Mouse (Mus musculus) embryonic facial prominence, embryonic 14.5 days (tissue): ENCODE data around the gene Rspo4. TPM values are rescaled to one million over a fixed set of nuclear protein-coding genes. Genes with fewer than 3 reads are reported as not detected.

Experiments used
- ATAC-seq: fragments of 200-750 bp; cut with Nextera tagmentation; 2 replicates; pipeline ENCODE4 v1.8.0; 2017; ENCODE audit warnings: low read depth, moderate number of reproducible peaks, moderate TSS enrichment
- DNase-seq: peaks from one replicate; pipeline ENCODE4 v3.0.0-alpha.2; 2015; ENCODE audit warnings: low spot score
- H3K27ac ChIP-seq: fragments of 300-500 bp; sonication (generic); replicated peaks from 2 replicates; pipeline ENCODE4 v1.5.1; 2014; ENCODE audit warnings: low read depth, mild to moderate bottlenecking, low read length, moderate library complexity
- H3K27me3 ChIP-seq: fragments of 300-500 bp; sonication (generic); replicated peaks from 2 replicates; pipeline ENCODE4 v1.6.1; 2014; ENCODE audit warnings: low read length; ENCODE audit not compliant: control insufficient read depth, insufficient read depth
- H3K36me3 ChIP-seq: fragments of 300-500 bp; sonication (generic); 2 replicates; pipeline ENCODE4 v1.6.1; 2014; ENCODE audit warnings: low read length, mixed read lengths; ENCODE audit not compliant: control insufficient read depth, insufficient read depth
- H3K4me1 ChIP-seq: fragments of 300-500 bp; sonication (generic); 2 replicates; pipeline ENCODE4 v1.6.1; 2014; ENCODE audit warnings: antibody characterized with exemption, low read length; ENCODE audit not compliant: control insufficient read depth, insufficient read depth
- H3K4me2 ChIP-seq: fragments of 300-500 bp; sonication (generic); 2 replicates; pipeline ENCODE4 v1.6.1; 2014; ENCODE audit warnings: low read depth, mild to moderate bottlenecking, low read length, moderate library complexity, mixed read lengths
- H3K4me3 ChIP-seq: fragments of 300-500 bp; sonication (generic); 2 replicates; pipeline ENCODE4 v1.5.1; 2014; ENCODE audit warnings: low read depth, mild to moderate bottlenecking, low read length
- H3K9ac ChIP-seq: fragments of 300-500 bp; sonication (generic); 2 replicates; pipeline ENCODE4 v1.6.1; 2014; ENCODE audit warnings: low read depth, mild to moderate bottlenecking, low read length, moderate library complexity, mixed read lengths
- H3K9me3 ChIP-seq: fragments of 300-500 bp; sonication (generic); 2 replicates; pipeline ENCODE4 v1.6.1; 2016; ENCODE audit warnings: low read length; ENCODE audit not compliant: control insufficient read depth
- WGBS: fragments of 180-500 bp; shearing (Covaris S2); extraction: QIAGEN DNeasy Blood & Tissue Kit; methylation state at CpG from one replicate; pipeline ENCODE4 v1.1.7; 2014; 5-methylcytosine and 5-hydroxymethylcytosine counted together
- polyA plus RNA-seq: library from polyadenylated mRNA; unstranded; fragments of >200 nt; fragmentation: Nextera tagmentation; extraction: Ambion mirVana; gene quantifications from 2 replicates; pipeline ENCODE4 v1.2.1, GENCODE M21; 2014

Rspo4 gene
- polyA plus RNA-seq, 1 experiment from 2014 or later, result 0.89 TPM

- Histone ChIP-seq H3K4me3 (no peak overlapping the region), H3K9me3 (no peaks in the 10 kb centered on the region), H3K27me3 (no peaks in the 10 kb centered on the region), H3K36me3 (no peaks in the 10 kb centered on the region), H3K27ac (no peak overlapping the region), H3K4me2 (no peak overlapping the region), H3K4me1 (no peaks in the 10 kb centered on the region), H3K9ac (no peak overlapping the region)
- ATAC-seq (no peak), DNase-seq (no peak)
- WGBS, result 60% methylated on average over 4 of the region's 4 CpGs
Observed at GRCm38 (mm10) chr2:151903933-151904332, 61.2 kb downstream of the Rspo4 start.

- Histone ChIP-seq H3K27ac (no peak overlapping the region), H3K9ac (no peak overlapping the region), H3K9me3 (no peaks in the 10 kb centered on the region), H3K4me3 (no peak overlapping the region), H3K27me3 (no peaks in the 10 kb centered on the region), H3K36me3 (no peaks in the 10 kb centered on the region), H3K4me1 (no peaks in the 10 kb centered on the region), H3K4me2 (no peak overlapping the region)
- ATAC-seq, result no peak
- DNase-seq, result no peak
- WGBS, result 43% methylated on average over 3 of the region's 3 CpGs
Observed at GRCm38 (mm10) chr2:151904636-151905035, 61.9 kb downstream of the Rspo4 start.

GRCm38 (mm10) chr2:151907020-151907419 lies 64.3 kb downstream of the Rspo4 start:
- Histone ChIP-seq H3K4me3 (no peak overlapping the region), H3K4me1 (peaks cover 12% of the 10 kb centered on the region), H3K36me3 (no peaks in the 10 kb centered on the region), H3K4me2 (no peak overlapping the region), H3K9me3 (no peaks in the 10 kb centered on the region), H3K27me3 (no peaks in the 10 kb centered on the region), H3K27ac (no peak overlapping the region), H3K9ac (no peak overlapping the region)
- 88% methylated on average over 2 of the region's 2 CpGs for WGBS
- ATAC-seq, result no peak
- DNase-seq, result no peak

- Histone ChIP-seq H3K27me3 (no peaks in the 10 kb centered on the region), H3K4me2 (no peak overlapping the region), H3K27ac (no peak overlapping the region), H3K9me3 (no peaks in the 10 kb centered on the region), H3K4me3 (no peak overlapping the region), H3K4me1 (peaks cover 12% of the 10 kb centered on the region), H3K36me3 (no peaks in the 10 kb centered on the region), H3K9ac (no peak overlapping the region)
- ATAC-seq (no peak), DNase-seq (no peak)
- WGBS, result 75% methylated on average over 3 of the region's 3 CpGs
Observed at GRCm38 (mm10) chr2:151909386-151909785, 66.7 kb downstream of the Rspo4 start.

- peaks cover 12% of the 10 kb centered on the region for H3K4me1 ChIP-seq
- no peak overlapping the region for H3K4me2 ChIP-seq
- no peak overlapping the region for H3K9ac ChIP-seq
- 32% methylated on average over 5 of the region's 5 CpGs for WGBS
- H3K27me3 ChIP-seq, result no peaks in the 10 kb centered on the region
- H3K4me3 ChIP-seq, result no peak overlapping the region
- DNase-seq (no peak), ATAC-seq (peak; percentile 27; the same call in 1 of the 2 replicates)
- H3K9me3 ChIP-seq, result no peaks in the 10 kb centered on the region
- no peaks in the 10 kb centered on the region for H3K36me3 ChIP-seq
- peak overlapping the region; percentile 44 for H3K27ac ChIP-seq
Observed at GRCm38 (mm10) chr2:151910498-151910897, 67.8 kb downstream of the Rspo4 start.

- Histone ChIP-seq H3K27me3 (no peaks in the 10 kb centered on the region), H3K4me1 (peaks cover 15% of the 10 kb centered on the region), H3K9me3 (no peaks in the 10 kb centered on the region), H3K36me3 (no peaks in the 10 kb centered on the region), H3K27ac (peak within 1 kb of the TSS; percentile 44), H3K4me3 (no peak within 1 kb of the TSS), H3K4me2 (no peak within 1 kb of the TSS), H3K9ac (peak within 1 kb of the TSS; percentile 30; the same call in 1 of the 2 replicates)
- WGBS, result 58% methylated on average over 12 of the region's 13 CpGs
- ATAC-seq (peak; percentile 64), DNase-seq (peak; percentile 42)
Observed at GRCm38 (mm10) chr2:151910919-151911500, 68.3 kb downstream of the Rspo4 start, which contains the start of gene Angpt4. Gene Angpt4, plus strand, starts transcription at chr2:151911210.

GRCm38 (mm10) chr2:151911751-151912150 lies 69.0 kb downstream of the Rspo4 start:
- H3K27ac ChIP-seq, result no peak overlapping the region
- H3K4me2 ChIP-seq, result no peak overlapping the region
- H3K4me1 ChIP-seq, result peaks cover 23% of the 10 kb centered on the region
- no peaks in the 10 kb centered on the region for H3K9me3 ChIP-seq
- no peak overlapping the region for H3K9ac ChIP-seq
- H3K27me3 ChIP-seq, result no peaks in the 10 kb centered on the region
- ATAC-seq (no peak), DNase-seq (no peak)
- H3K36me3 ChIP-seq, result no peaks in the 10 kb centered on the region
- H3K4me3 ChIP-seq, result no peak overlapping the region
- WGBS, result 82% methylated on average over 3 of the region's 3 CpGs

GRCm38 (mm10) chr2:151914120-151914519 lies 71.4 kb downstream of the Rspo4 start:
- Histone ChIP-seq H3K27me3 (no peaks in the 10 kb centered on the region), H3K4me3 (no peak overlapping the region), H3K36me3 (no peaks in the 10 kb centered on the region), H3K4me2 (no peak overlapping the region), H3K9me3 (no peaks in the 10 kb centered on the region), H3K27ac (no peak overlapping the region), H3K9ac (no peak overlapping the region), H3K4me1 (peaks cover 29% of the 10 kb centered on the region)
- DNase-seq (no peak), ATAC-seq (no peak)
- 74% methylated on average over 5 of the region's 5 CpGs for whole genome bisulfite sequencing

GRCm38 (mm10) chr2:151915111-151915510 lies 72.4 kb downstream of the Rspo4 start:
- ATAC-seq, result no peak
- Histone ChIP-seq H3K36me3 (no peaks in the 10 kb centered on the region), H3K4me3 (no peak overlapping the region), H3K9ac (no peak overlapping the region), H3K27me3 (no peaks in the 10 kb centered on the region), H3K4me1 (peaks cover 29% of the 10 kb centered on the region), H3K9me3 (no peaks in the 10 kb centered on the region), H3K27ac (no peak overlapping the region), H3K4me2 (no peak overlapping the region)
- WGBS, result 30% methylated on average over 2 of the region's 2 CpGs
- DNase-seq, result no peak
